Mouse (Mus musculus): ENCODE results near the gene Tmem131l.

GRCm38 (mm10) chr3:83976161-83976560, 63.8 kb downstream of the Tmem131l start:
- TF ChIP-seq CTCF (IDR thresholded peaks at IDR 0.05; ENCODE audit: control insufficient read depth, insufficient read depth, low read length) (no peak), POLR2A (IDR thresholded peaks at IDR 0.05; ENCODE audit: borderline replicate concordance, control insufficient read depth, low read depth, low read length) (no peak)
